Mouse (Mus musculus): Measurements from ENCODE around the gene Dusp1.

Dusp1 gene

GRCm38 (mm10) chr17:26561651-26562181, at the start of gene Dusp1:
Dusp1 (minus strand) TSS chr17:26562128.
- no peak for DNase-seq (ENCODE audit: low spot score in 2 of 2)

- DNase-seq (ENCODE audit: low spot score in 2 of 2) = no peak
These were observed 49.4 kb upstream of the Dusp1 start for GRCm38 (mm10) chr17:26611328-26611727.

DNA sequence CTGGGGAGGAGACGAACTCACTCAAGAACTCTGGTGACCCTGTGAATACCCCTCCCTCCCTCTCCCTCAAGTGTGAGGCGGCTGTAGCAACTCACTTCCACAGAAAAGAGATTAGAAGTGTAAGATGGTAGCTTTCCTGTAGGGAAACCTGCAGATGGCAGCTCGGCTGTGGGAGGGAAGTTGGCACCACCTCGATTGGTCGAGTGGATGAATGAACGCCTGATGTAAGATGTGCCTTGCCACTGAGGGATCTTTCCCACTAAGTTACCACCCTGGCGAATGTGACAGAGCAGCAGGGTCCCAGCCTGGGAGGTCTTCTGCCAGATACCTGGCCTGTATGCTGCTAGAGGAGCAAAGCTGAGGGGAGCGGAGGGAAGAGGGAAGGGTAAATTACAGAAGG, 47.9 kb upstream of the Dusp1 start:
- no peak for DNase-seq (ENCODE audit: low spot score in 2 of 2)

DNA sequence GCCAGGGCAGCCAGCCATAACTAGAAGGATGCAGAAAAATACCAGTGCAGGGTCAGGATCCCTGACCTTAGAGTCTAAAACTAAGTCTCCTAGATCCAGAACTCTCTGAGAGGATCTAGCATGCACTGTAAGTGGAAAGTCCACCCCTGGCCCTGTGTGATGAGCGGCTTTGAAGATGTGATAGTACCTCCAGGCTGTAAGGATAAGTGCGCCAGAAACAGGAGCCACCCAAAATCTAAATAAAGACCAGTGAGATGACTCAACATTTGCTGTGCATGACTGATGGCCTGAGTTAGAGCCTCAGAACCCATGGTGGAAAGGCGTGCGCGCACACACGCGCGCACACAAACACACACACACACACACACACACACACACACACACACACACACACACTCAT, 46.9 kb upstream of the Dusp1 start:
- no peak for DNase-seq (ENCODE audit: low spot score in 2 of 2)

DNA sequence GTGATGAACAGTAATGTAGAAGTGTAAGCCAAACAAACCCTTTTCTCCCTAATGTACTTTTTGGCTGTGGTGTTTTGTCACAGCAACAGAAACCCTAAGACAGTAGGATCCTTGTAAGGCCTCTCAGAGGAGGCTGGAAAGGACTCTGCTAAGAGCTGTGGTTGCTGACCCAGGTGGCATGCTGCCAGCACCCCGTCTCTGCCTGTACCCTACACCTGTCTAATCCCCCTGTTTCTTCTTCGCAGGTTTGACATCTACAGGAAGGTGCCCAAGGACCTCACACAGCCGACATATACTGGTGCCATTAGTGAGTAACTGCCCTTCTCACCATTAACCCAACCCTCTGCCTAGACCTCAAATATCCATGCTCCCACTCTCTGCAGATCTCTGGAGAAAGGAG, 46.4 kb upstream of the Dusp1 start:
- no peak for DNase-seq (ENCODE audit: low spot score in 2 of 2)

DNA sequence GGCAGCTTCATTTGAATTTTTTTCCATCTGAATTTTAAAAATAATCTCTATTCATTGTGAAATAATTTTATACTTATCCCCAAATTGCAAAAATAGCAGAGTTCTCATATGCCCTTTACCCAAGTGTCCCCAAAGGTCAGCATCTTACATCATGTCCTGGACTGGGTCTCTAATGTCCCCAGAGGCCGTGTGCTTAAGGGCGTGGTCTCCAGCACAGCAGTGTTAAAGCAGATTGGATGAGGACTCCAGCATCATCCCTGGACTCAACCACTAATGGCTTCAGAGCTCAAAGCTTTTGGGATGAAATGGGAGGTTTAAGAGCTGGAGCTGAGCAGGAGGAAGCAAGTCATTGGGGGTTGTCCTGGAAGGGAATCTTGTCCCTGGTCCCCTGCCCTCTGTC, 44.6 kb upstream of the Dusp1 start:
- no peak for DNase-seq (ENCODE audit: low spot score in 2 of 2)

GRCm38 (mm10) chr17:26605636-26606035, 43.7 kb upstream of the Dusp1 start:
- DNase-seq (ENCODE audit: low spot score in 2 of 2) = no peak

- DNase-seq (ENCODE audit: low spot score in 2 of 2) = no peak
These were observed 41.4 kb upstream of the Dusp1 start for GRCm38 (mm10) chr17:26603311-26603710.

GRCm38 (mm10) chr17:26602371-26602885, 40.5 kb upstream of the Dusp1 start:
- no peak for DNase-seq (ENCODE audit: low spot score in 2 of 2)

GRCm38 (mm10) chr17:26601926-26602325, 40.0 kb upstream of the Dusp1 start:
- DNase-seq (ENCODE audit: low spot score in 2 of 2) = no peak

DNA sequence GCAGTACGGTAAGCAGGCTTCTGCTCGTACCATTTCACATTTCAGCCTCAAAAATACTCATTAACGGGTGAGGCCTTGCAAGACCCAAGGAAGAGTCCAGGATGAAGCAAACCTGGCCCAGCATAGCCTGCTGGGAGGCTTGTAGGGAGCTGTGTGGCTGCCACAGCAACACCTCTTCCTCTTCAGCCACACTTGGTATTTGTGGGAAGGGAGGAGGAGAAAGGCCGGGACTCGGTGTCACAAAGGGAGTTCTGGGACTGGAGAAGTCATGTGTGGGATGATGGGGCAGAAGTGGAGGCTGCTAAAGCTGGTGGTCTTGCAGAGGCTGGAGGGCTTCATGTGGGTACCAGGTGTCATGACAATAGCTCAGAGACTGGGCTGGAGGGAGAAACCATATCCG, 39.6 kb upstream of the Dusp1 start:
- no peak for DNase-seq (ENCODE audit: low spot score in 2 of 2)

DNA sequence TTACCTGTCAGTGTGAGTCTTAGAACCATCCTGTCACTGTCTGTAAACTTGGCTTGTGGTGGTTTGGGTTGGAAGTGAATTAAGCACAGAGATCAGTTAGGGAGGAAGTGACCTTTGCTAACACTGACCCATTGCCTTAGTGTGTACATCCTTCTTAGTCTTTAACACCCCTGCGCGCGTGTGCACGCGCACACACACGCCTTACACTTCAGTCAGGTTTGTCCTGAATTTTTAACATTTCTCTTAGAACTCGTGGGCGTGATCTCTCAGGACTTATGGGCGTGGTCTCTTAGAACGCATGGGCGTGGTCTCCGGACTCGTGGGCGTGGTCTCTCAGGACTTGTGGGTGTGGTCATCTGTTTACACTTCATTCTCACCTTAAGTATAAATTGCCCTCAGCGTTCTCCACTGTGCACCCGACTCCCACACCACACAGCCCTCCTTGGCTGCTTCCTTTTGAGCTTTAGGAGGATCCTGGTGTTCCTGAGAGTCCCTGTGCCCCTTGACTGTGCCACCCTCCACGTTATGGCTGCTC, 39.1 kb upstream of the Dusp1 start:
- DNase-seq (ENCODE audit: low spot score in 2 of 2) = no peak

DNA sequence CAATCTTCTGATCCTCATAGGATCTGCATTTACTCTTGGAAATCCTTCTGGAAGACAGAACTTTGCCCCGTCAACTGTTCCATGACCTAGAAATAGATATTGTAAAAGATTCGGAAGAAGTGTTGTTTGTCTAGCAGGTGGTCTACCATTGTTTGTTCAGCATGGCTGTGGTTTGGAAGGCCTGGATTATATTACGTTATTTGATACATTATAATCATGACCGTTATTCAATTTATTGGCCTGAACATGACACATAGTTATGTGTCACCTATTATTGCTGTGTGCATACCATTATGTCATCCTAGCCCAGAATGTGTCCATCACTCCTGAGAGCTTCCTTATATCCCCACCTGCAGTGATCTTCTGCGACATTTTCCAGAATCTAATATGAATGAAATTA, 36.9 kb upstream of the Dusp1 start:
- no peak for DNase-seq (ENCODE audit: low spot score in 2 of 2)

DNA sequence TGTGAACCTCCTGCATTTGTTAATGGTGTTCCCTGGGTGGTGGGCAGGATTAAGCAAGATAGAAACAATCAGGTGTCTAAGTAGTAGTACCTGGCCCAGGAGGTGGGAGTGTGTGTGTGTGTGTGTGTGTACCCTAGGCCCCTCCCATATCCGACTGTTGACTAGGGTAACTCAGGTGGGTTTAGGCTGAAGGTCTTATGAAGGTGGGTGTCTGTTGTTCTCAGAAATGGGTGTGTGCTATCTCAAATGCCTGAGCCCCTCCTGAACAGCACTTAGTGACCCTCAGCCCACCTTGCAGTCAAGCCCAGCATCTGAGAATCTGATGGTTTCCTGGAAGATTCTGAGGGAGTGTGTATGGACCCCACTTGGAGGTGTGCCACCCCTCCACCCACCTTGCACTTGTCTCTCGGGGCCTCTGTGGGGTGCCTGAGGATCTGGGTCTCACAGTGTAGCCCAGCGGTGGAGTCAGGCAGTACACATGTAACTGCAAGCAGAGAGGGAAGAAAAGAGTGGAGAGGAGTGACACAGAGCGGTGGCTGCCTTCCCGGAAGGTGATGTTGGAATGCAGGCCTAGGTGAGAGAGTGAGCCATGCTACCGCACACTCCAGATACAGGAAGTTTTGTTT, 35.0 kb upstream of the Dusp1 start:
- DNase-seq (ENCODE audit: low spot score in 2 of 2) = no peak

- DNase-seq (ENCODE audit: low spot score in 2 of 2) = peak in 1 of 2 experiments; percentile 67
These were observed 34.3 kb upstream of the Dusp1 start for GRCm38 (mm10) chr17:26596168-26596658.

DNA sequence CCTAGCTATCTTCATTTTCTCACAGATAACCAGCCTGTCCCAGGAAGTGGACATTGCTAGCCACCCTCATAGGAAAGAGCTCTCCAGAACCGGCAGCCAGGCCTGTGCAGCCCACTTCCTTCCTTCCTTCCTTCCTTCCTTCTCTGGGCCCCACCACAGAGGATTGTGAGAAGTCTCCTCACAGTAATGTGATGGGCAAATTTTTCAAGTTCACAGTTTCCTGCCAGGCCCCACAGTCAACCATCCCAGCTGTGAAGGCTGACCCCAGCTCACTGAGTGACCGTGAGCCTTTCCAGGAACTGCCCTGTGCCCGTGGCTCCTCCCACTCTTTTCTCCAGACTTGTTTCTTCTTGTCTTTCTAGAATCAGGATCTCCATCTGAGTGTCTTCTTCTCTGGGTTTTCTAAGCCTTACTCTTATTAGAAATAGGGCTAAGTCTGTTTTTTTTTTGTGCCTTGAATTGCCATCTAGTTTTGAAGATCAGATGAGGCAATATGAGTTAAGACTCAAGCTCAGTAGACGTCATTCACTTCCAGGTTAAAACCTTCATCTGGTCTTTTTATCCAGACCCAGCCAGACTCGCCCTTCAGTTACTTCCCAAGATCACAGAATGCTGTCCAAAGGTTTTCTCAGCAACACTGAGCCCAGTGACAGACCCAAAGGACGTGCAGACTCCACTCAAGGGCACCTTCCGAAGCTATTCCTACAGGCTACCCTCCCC, 33.7 kb upstream of the Dusp1 start:
- DNase-seq (ENCODE audit: low spot score in 2 of 2) = no peak

- no peak for DNase-seq (ENCODE audit: low spot score in 2 of 2)
These were observed 33.0 kb upstream of the Dusp1 start for GRCm38 (mm10) chr17:26594958-26595357.

- no peak for DNase-seq (ENCODE audit: low spot score in 2 of 2)
These were observed 32.2 kb upstream of the Dusp1 start for GRCm38 (mm10) chr17:26594171-26594570.

- DNase-seq (ENCODE audit: low spot score in 2 of 2) = no peak
These were observed 31.3 kb upstream of the Dusp1 start for GRCm38 (mm10) chr17:26593199-26593598.

GRCm38 (mm10) chr17:26592510-26592909, 30.6 kb upstream of the Dusp1 start:
- DNase-seq (ENCODE audit: low spot score in 2 of 2) = no peak

GRCm38 (mm10) chr17:26587961-26588487, 26.1 kb upstream of the Dusp1 start:
- no peak for DNase-seq (ENCODE audit: low spot score in 2 of 2)

DNA sequence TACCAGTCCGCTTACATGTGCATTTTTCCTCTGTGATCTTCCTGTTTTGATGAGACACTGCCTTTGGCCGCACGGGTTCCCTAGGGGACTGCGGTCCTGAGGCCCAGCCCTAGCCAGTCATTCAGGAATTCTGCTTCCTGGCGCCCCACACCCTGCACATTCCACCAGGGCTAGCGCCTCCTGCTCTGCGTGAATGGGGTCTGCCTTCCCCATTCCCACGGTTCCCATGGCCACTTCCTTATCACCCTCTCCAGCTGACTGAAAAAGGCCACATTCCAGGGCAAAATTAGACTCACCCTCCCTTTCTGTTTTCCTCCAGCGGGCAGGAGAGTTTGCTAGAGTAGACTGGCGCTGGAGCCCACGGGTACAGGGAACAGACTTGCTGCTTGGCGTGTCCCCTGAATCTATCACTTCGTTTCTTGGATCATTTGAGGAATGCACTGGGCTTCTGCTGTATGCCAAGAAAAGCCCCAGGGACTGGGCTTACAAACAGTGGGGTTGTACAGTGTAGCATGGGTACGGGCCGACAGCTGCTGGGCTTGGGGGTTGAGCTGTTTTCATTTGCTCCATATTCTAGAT, 22.7 kb upstream of the Dusp1 start:
- DNase-seq (ENCODE audit: low spot score in 2 of 2) = no peak
